Mouse (Mus musculus): ENCODE results near the gene Arih1. TPM values are rescaled to one million over a fixed set of nuclear protein-coding genes. Genes with fewer than 3 reads are reported as not detected.

The Arih1 gene
- polyA plus RNA-seq (2011; ENCODE audit: insufficient read depth, insufficient read length, low replicate concordance, missing spikeins) = 16.9 and 27.9 TPM in 2 replicates

DNA sequence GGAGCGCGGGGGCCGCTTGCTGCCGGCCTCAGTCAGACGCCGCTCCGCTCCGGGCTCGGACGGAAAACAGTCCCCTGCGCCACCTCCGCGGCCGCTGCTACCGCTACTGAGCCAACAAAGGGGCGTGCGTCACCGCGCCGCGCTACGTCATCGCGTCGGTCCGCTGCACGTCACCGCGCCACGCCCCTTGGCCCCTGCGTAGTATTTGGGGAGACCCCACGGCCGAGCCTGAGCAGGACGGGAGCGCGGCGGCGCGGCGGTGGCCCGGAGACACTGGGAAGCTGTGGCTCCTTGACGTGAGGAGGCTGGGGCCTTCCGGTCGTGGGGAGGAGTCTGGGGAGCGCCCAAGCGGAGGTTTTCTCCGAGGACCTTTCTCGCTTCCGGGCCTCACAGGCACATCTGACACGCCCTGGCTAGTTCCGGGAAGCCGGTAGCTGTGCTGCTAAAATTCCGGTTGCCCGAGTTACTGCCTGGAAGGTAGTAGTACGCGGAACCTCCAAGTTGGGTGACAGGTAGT is at the start of gene Arih1:
Arih1 (minus strand) TSS at position 70 of the 517 bp plus-strand sequence.
- Histone ChIP-seq H3K27ac (ENCODE audit: control insufficient read depth, insufficient read depth, low read depth, low read length, poor library complexity) (peak within 1 kb of the TSS; percentile 100), H3K4me3 (replicated peaks; ENCODE audit: control insufficient read depth, low read depth, low read length) (peak within 1 kb of the TSS; percentile 100), H3K4me1 (ENCODE audit: control insufficient read depth, insufficient read depth, low read length) (no peaks in the 10 kb centered on the region; the same call in 1 of the 2 replicates)
- under 1% methylated on average over 45 of the region's 56 CpGs for WGBS
- TF ChIP-seq CTCF (IDR thresholded peaks at IDR 0.05; ENCODE audit: control insufficient read depth, insufficient read depth, low read length) (0 out of 2 replicates have a peak, but pooled peaks have one; percentile 17), POLR2A (IDR thresholded peaks at IDR 0.05; ENCODE audit: borderline replicate concordance, control insufficient read depth, low read depth, low read length) (peak; percentile 97)

DNA sequence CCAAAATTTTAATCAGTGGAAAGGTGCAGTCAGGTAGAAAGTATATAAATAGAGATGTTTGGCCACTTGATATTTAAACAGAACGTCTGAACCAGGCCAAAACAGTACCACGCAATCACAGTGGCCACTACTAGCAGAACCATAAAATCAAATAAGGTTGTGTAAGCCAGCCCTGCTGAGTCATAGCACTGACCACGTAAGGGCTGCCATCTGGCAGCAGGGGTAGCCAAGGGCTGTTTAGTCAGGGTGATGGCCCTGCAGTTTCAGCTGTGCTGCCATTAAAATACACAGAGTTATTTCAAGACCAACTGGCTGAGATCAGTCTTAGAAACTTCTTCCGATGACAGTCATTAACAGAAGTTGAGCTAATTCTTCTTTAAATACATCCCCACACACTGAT is 47.5 kb upstream of the Arih1 start:
- Histone ChIP-seq H3K27ac (ENCODE audit: control insufficient read depth, insufficient read depth, low read depth, low read length, poor library complexity) (no peak overlapping the region), H3K4me3 (replicated peaks; ENCODE audit: control insufficient read depth, low read depth, low read length) (no peak overlapping the region), H3K4me1 (ENCODE audit: control insufficient read depth, insufficient read depth, low read length) (peaks cover 9% of the 10 kb centered on the region)
- TF ChIP-seq CTCF (IDR thresholded peaks at IDR 0.05; ENCODE audit: control insufficient read depth, insufficient read depth, low read length) (no peak), POLR2A (IDR thresholded peaks at IDR 0.05; ENCODE audit: borderline replicate concordance, control insufficient read depth, low read depth, low read length) (no peak)
- WGBS = 39% methylated on average over 4 of the region's 4 CpGs

DNA sequence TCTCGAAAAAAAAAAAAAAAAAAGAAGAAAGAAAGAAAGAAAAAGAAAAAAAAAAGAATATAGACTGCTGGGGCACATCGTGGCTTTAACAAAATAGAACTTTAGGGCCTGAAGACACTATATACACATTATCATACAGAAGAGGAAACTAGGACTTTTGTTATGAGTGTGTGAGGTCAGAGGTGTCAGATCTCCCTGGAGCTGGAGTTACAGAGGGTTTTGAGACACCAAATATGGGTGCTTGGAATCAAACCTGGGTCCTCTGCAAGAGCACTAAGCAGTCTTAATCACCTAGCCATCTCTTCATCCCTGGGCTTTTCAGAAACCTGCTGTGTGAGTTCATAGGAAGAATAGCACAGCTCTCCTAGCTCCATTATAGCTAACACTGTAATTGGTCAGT is 47.0 kb upstream of the Arih1 start:
- Histone ChIP-seq H3K4me3 (replicated peaks; ENCODE audit: control insufficient read depth, low read depth, low read length) (no peak overlapping the region), H3K4me1 (ENCODE audit: control insufficient read depth, insufficient read depth, low read length) (peaks cover 9% of the 10 kb centered on the region), H3K27ac (ENCODE audit: control insufficient read depth, insufficient read depth, low read depth, low read length, poor library complexity) (no peak overlapping the region)
- WGBS = 60% methylated on average over 2 of the region's 2 CpGs
- TF ChIP-seq CTCF (IDR thresholded peaks at IDR 0.05; ENCODE audit: control insufficient read depth, insufficient read depth, low read length) (no peak), POLR2A (IDR thresholded peaks at IDR 0.05; ENCODE audit: borderline replicate concordance, control insufficient read depth, low read depth, low read length) (no peak)

DNA sequence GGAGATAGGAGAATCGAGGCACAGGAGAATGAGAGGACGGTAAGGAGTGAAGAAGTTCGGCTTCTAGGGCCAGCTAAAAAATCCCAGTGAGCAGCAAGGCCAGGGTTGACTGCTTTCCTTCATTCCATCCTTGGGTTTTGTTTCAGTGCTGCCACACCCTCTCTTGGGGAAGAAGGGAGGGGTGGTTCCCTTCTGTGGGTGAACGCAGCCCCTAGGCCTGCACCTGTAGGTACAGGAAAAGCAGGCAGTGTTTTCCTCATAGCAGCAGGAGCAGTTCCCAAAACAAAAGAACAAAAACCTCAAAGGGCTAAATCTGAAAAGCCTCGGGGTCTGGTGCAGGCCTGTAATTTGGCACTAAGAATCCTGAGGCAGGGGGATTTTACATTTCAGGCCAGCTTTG is 45.2 kb upstream of the Arih1 start:
- no peak overlapping the region for H3K27ac ChIP-seq (ENCODE audit: control insufficient read depth, insufficient read depth, low read depth, low read length, poor library complexity)
- H3K4me1 ChIP-seq (ENCODE audit: control insufficient read depth, insufficient read depth, low read length) = peaks cover 4% of the 10 kb centered on the region
- WGBS = 59% methylated on average over 5 of the region's 5 CpGs
- TF ChIP-seq POLR2A (IDR thresholded peaks at IDR 0.05; ENCODE audit: borderline replicate concordance, control insufficient read depth, low read depth, low read length) (no peak), CTCF (IDR thresholded peaks at IDR 0.05; ENCODE audit: control insufficient read depth, insufficient read depth, low read length) (no peak)
- H3K4me3 ChIP-seq (replicated peaks; ENCODE audit: control insufficient read depth, low read depth, low read length) = no peak overlapping the region

DNA sequence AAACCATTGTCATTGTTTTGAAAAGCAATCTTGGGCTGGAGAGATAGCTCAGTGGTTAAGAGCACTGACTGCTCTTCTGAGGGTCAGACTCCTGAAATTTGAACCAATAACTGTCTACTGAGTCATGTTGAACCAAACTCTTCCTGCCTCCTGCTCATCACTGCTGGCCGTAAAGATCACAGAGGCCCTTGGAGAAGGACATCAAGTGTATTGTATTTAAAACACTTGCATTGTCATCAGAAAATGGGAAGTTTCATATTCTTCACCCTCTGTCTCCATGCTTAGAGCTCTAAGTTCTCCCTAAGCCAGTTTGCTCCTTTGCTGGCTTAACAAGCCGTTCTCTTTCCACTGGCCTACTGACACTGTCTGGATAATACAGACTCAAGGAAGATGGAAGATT is 41.9 kb upstream of the Arih1 start:
- TF ChIP-seq CTCF (IDR thresholded peaks at IDR 0.05; ENCODE audit: control insufficient read depth, insufficient read depth, low read length) = no peak
- TF ChIP-seq POLR2A (IDR thresholded peaks at IDR 0.05; ENCODE audit: borderline replicate concordance, control insufficient read depth, low read depth, low read length) = no peak
- Histone ChIP-seq H3K27ac (ENCODE audit: control insufficient read depth, insufficient read depth, low read depth, low read length, poor library complexity) (peak overlapping the region; percentile 49; the same call in 1 of the 2 replicates), H3K4me1 (ENCODE audit: control insufficient read depth, insufficient read depth, low read length) (no peaks in the 10 kb centered on the region; the same call in 1 of the 2 replicates), H3K4me3 (replicated peaks; ENCODE audit: control insufficient read depth, low read depth, low read length) (no peak overlapping the region)
- 29% methylated on average over 2 of the region's 2 CpGs for WGBS

DNA sequence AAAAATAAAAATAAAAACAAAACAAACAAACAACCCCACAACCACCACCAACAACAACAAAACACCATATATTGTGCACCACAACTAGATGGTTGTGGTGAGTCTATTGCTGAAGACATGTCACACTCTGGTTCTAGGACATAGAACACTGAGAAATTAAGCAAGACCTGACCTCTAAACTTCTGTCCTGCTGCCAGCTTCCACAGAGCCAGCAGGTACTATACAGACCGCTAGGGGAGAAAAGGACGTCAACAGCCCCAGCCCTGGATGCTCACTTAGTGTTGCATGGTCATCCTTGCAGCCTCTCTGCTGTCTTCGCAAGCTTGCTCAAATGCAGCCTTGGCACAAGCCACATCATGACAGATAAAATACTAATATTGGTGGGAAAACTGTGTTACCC is 41.2 kb upstream of the Arih1 start:
- Histone ChIP-seq H3K4me1 (ENCODE audit: control insufficient read depth, insufficient read depth, low read length) (no peaks in the 10 kb centered on the region; the same call in 1 of the 2 replicates), H3K27ac (ENCODE audit: control insufficient read depth, insufficient read depth, low read depth, low read length, poor library complexity) (no peak overlapping the region), H3K4me3 (replicated peaks; ENCODE audit: control insufficient read depth, low read depth, low read length) (no peak overlapping the region)
- 66% methylated on average over 3 of the region's 3 CpGs for WGBS
- no peak for TF ChIP-seq CTCF (IDR thresholded peaks at IDR 0.05; ENCODE audit: control insufficient read depth, insufficient read depth, low read length)
- no peak for TF ChIP-seq POLR2A (IDR thresholded peaks at IDR 0.05; ENCODE audit: borderline replicate concordance, control insufficient read depth, low read depth, low read length)

DNA sequence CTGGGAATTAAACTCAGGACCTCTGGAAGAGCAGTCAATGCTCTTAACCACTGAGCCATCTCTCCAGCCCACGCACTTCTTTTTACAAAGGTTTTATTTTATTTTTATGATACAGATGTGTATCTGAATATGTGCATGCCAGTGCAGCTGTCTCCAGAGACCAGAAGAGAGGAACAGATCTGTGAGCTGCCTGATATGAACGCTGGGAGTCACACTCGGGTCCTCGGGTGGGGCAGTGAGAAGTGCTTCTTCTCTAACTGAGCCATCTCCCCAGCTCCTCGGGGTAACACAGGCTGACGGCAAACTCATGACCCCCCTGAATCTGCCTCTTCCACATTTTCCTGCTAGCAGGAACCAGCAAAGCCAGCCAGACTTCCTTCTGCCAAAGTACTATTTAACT is 40.3 kb upstream of the Arih1 start:
- TF ChIP-seq CTCF (IDR thresholded peaks at IDR 0.05; ENCODE audit: control insufficient read depth, insufficient read depth, low read length) = no peak
- TF ChIP-seq POLR2A (IDR thresholded peaks at IDR 0.05; ENCODE audit: borderline replicate concordance, control insufficient read depth, low read depth, low read length) = no peak
- H3K27ac ChIP-seq (ENCODE audit: control insufficient read depth, insufficient read depth, low read depth, low read length, poor library complexity) = no peak overlapping the region
- WGBS = 24% methylated on average over 6 of the region's 6 CpGs
- H3K4me1 ChIP-seq (ENCODE audit: control insufficient read depth, insufficient read depth, low read length) = no peaks in the 10 kb centered on the region; the same call in 1 of the 2 replicates
- H3K4me3 ChIP-seq (replicated peaks; ENCODE audit: control insufficient read depth, low read depth, low read length) = no peak overlapping the region

DNA sequence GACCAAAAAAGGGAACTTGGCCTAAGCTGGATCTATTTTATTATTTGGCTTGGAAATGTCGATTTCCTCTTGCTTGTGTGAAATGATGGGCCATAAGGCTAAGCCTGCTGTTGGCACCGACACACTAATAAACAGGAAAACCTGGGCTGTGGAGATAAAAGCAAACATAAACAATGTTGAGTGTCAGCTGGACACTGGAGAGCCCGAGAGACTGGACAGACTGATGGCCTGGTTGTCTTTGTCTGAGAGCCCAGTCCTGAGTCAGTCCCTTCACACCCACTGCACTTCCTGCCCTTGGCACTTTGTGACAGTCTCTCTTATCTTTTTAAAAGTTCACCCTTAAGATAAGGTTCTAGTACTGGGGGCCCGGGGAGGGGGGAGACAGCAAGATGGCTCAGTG is 36.5 kb upstream of the Arih1 start:
- Histone ChIP-seq H3K4me1 (ENCODE audit: control insufficient read depth, insufficient read depth, low read length) (no peaks in the 10 kb centered on the region; the same call in 1 of the 2 replicates), H3K27ac (ENCODE audit: control insufficient read depth, insufficient read depth, low read depth, low read length, poor library complexity) (no peak overlapping the region), H3K4me3 (replicated peaks; ENCODE audit: control insufficient read depth, low read depth, low read length) (no peak overlapping the region)
- 19% methylated on average over 4 of the region's 4 CpGs for WGBS
- TF ChIP-seq CTCF (IDR thresholded peaks at IDR 0.05; ENCODE audit: control insufficient read depth, insufficient read depth, low read length) (no peak), POLR2A (IDR thresholded peaks at IDR 0.05; ENCODE audit: borderline replicate concordance, control insufficient read depth, low read depth, low read length) (no peak)

All from bone marrow, adult 2 months (tissue).